Mouse (Mus musculus) heart, embryonic 13.5 days (tissue): ENCODE data around the gene Dlec1. TPM values are rescaled to one million over a fixed set of nuclear protein-coding genes. Genes with fewer than 3 reads are reported as not detected.

Experiments used
- ATAC-seq: fragments of 200-750 bp; cut with Nextera tagmentation; 2 replicates; pipeline ENCODE4 v1.8.0; 2017; ENCODE audit warnings: moderate TSS enrichment; ENCODE audit not compliant: insufficient number of reproducible peaks, low FRiP score, low TSS enrichment; ENCODE audit errors: extremely low read depth
- H3K27ac ChIP-seq: fragments of 300-500 bp; sonication (generic); replicated peaks from 2 replicates; pipeline ENCODE4 v1.5.1; 2015; ENCODE audit warnings: moderate library complexity, mild to moderate bottlenecking, inconsistent platforms
- H3K27me3 ChIP-seq: fragments of 300-500 bp; sonication (generic); replicated peaks from 2 replicates; pipeline ENCODE4 v1.6.1; 2015; ENCODE audit warnings: mild to moderate bottlenecking, inconsistent platforms
- H3K36me3 ChIP-seq: fragments of 300-500 bp; sonication (generic); 2 replicates; pipeline ENCODE4 v1.6.1; 2015; ENCODE audit warnings: mild to moderate bottlenecking, inconsistent platforms
- H3K4me1 ChIP-seq: fragments of 300-500 bp; sonication (generic); 2 replicates; pipeline ENCODE4 v1.6.1; 2015; ENCODE audit warnings: inconsistent platforms
- H3K4me2 ChIP-seq: fragments of 300-500 bp; sonication (generic); 2 replicates; pipeline ENCODE4 v1.6.1; 2015; ENCODE audit warnings: inconsistent platforms, mild to moderate bottlenecking, moderate library complexity
- H3K4me3 ChIP-seq: fragments of 300-500 bp; sonication (generic); 2 replicates; pipeline ENCODE4 v1.5.1; 2015; ENCODE audit warnings: moderate library complexity, mild to moderate bottlenecking, inconsistent platforms
- H3K9ac ChIP-seq: fragments of 300-500 bp; sonication (generic); 2 replicates; pipeline ENCODE4 v1.6.1; 2015; ENCODE audit warnings: inconsistent platforms, mild to moderate bottlenecking, moderate library complexity
- H3K9me3 ChIP-seq: fragments of 300-500 bp; sonication (generic); 2 replicates; pipeline ENCODE4 v1.6.1; 2016; ENCODE audit warnings: inconsistent platforms
- WGBS: fragments of 180-500 bp; shearing (Covaris S2); methylation state at CpG from one replicate; pipeline ENCODE4 v1.1.7; 2015; ENCODE audit warnings: mixed read lengths; 5-methylcytosine and 5-hydroxymethylcytosine counted together
- polyA plus RNA-seq: library from polyadenylated mRNA; unstranded; fragments of >200 nt; fragmentation: Nextera tagmentation; extraction: Ambion mirVana; gene quantifications from 2 replicates; pipeline ENCODE4 v1.2.1, GENCODE M21; 2015

Dlec1 gene
- polyA plus RNA-seq, 1 experiment from 2014 or later = 0.21 TPM

DNA sequence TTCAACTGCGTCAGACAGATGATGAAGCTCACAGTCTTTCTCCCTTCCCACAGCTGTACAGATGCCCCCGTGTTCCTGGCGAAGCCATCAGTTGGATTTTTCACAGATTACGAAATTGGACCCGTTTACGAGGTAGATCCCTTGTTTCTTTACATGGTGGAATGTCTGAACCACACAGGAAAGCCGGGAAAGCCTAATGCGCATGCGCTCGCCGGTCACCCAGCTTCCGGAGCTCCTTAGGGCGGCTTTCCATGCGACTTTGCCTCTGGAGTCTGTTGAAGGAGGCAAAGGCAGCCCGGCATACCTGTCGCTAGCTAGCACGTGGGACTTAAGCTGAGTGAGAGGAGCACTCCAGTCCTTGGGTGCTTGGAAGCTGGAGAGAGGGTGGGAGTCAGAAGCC, 12.6 kb downstream of the Dlec1 start:
- no peak overlapping the region for H3K9ac ChIP-seq
- no peak for ATAC-seq
- H3K9me3 ChIP-seq = no peaks in the 10 kb centered on the region
- no peaks in the 10 kb centered on the region for H3K36me3 ChIP-seq
- WGBS = 81% methylated on average over 17 of the region's 17 CpGs
- no peak overlapping the region for H3K27ac ChIP-seq
- H3K4me2 ChIP-seq = no peak overlapping the region
- no peak overlapping the region for H3K4me3 ChIP-seq
- H3K27me3 ChIP-seq = no peaks in the 10 kb centered on the region
- H3K4me1 ChIP-seq = peaks cover 6% of the 10 kb centered on the region; the same call in 1 of the 2 replicates

DNA sequence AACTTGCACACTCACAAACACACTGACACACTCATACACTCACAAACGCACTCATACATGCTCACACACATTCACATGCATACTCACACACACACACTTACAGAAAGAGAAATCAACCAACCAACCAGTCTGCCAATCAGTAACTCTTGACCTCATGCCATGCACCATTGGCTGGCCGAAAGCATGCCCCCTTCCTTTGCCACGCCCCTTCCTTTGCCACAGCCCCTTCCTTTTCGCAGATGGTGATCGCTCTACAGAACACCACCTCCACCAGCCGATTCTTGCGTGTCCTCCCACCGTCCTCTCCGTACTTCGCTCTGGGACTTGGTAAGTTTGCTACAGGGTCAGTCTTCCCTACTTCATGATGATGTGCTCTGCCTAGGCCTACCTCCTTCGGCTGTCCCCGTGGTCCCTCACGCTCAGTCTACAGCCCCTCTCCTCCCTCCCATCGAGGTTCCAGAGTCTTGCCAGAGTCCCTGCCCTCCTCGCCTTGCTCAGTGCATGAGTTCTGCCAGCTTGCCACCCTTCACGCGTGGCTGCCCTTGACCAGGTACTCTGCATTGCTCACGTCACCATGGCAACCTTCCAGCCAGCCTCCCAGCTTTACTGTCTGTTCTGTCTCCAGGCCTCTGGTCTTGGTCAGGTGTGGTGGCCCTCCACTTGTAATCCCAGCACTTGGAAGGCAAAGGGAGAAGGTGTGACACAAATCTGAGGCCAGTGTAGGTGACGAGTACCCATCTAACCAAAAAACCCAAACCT, 17.3 kb downstream of the Dlec1 start:
- no peak overlapping the region for H3K4me2 ChIP-seq
- no peak overlapping the region for H3K9ac ChIP-seq
- no peaks in the 10 kb centered on the region for H3K4me1 ChIP-seq
- WGBS = 87% methylated on average over 19 of the region's 19 CpGs
- no peaks in the 10 kb centered on the region for H3K9me3 ChIP-seq
- H3K36me3 ChIP-seq = no peaks in the 10 kb centered on the region
- no peaks in the 10 kb centered on the region for H3K27me3 ChIP-seq
- no peak for ATAC-seq
- no peak overlapping the region for H3K4me3 ChIP-seq
- no peak overlapping the region for H3K27ac ChIP-seq

DNA sequence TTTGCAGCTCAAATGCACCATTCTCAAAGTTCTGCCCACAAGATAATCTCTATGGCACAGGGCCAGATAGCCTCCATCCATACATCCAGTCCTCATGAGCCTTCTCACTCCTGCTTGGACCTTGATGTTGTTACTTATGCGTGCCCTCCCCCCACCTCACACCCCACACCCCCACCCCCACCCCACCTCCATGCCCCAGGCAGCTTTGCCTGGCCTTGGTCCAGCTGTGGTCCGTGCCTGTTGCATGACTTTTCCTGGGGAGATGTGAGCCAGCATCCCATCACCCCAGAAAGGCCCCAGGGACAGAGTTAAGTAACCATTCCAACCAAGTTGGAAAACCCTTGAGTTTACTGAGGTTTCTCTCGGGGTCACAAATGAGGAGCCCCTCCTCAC, 17.9 kb downstream of the Dlec1 start:
- Histone ChIP-seq H3K4me2 (no peak overlapping the region), H3K9me3 (no peaks in the 10 kb centered on the region), H3K4me3 (no peak overlapping the region), H3K27ac (no peak overlapping the region), H3K4me1 (no peaks in the 10 kb centered on the region), H3K36me3 (no peaks in the 10 kb centered on the region), H3K9ac (no peak overlapping the region), H3K27me3 (no peaks in the 10 kb centered on the region)
- ATAC-seq = no peak
- 60% methylated on average over 3 of the region's 3 CpGs for WGBS

DNA sequence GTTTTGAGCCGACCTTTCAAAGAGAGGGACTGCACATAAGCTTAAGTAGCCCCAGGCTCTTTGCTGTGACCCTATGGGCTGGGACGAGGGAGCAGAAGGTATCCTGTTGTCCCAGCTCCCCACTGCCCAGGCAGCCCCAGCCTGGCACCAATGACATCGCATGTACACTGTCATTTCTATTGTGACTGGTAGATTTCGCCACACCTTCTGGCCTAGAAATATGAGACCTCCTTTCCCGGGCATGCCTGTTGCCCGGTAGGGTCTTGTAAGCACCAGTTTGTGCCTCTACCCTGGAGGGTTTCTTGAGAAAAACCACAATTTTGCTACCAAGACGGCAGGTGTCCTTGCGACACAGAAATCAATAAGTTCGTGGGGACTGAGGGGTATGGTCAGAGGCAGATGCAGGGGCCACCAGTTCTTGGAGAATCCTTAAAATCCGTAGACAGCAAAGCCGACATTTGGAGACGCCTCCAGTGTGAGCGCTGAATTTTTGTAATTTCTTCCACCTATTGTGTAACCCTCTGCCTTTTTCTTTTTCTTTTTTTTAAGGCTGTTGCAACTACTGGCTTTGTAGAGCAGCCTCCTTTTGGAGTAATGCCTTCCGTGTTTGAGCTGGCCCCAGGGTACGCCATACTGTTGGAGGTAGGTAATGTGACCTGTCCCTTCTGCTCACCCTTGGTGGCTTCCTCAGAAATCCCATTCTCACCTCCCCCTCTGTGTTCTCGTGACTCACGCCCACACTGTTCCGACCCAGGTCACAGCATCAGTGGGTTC, 20.5 kb downstream of the Dlec1 start:
- WGBS = 77% methylated on average over 18 of the region's 18 CpGs
- no peaks in the 10 kb centered on the region for H3K4me1 ChIP-seq
- no peaks in the 10 kb centered on the region for H3K36me3 ChIP-seq
- no peak overlapping the region for H3K4me2 ChIP-seq
- no peak overlapping the region for H3K27ac ChIP-seq
- H3K27me3 ChIP-seq = no peaks in the 10 kb centered on the region; the same call in 1 of the 2 replicates
- ATAC-seq = no peak
- no peak overlapping the region for H3K9ac ChIP-seq
- H3K4me3 ChIP-seq = no peak overlapping the region
- H3K9me3 ChIP-seq = no peaks in the 10 kb centered on the region

DNA sequence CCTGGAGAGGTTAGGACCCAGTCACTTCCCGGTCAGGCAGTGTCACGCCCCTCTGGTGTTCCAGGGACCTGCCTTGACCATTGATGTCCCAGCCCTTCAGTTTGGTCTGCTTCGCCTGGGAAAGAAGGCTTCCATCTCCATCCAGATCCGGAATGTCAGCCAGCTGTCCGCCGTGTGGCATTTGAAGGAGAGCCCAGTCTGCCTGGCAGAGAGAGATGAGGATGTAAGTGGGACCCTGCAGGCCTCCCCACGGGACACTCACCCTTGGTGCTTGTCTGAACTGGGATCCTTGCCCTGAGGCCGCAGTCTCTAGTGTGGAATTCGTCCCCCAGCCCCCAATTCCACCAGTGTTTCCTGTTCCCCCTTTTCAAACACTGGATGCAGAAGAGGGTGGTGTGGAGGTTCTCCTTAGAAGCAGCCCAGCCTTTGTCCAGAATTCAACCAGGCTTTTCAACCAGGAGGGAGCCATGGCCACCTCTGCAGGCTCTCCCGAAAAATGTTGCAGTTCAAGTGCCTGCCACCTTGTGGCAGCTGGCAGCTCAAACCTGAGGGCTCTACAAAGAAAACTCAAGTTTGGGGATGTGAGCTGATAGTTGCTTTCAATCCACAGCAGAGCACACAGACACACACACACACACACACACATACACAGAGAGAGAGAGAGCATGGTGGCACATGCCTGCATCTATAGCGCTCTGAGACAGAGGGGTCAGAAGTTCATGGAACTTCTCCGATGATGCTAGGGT, 26.3 kb downstream of the Dlec1 start:
- Histone ChIP-seq H3K4me3 (no peak overlapping the region), H3K9me3 (no peaks in the 10 kb centered on the region), H3K27me3 (no peaks in the 10 kb centered on the region; the same call in 1 of the 2 replicates), H3K27ac (no peak overlapping the region), H3K4me2 (no peak overlapping the region), H3K4me1 (no peaks in the 10 kb centered on the region), H3K9ac (no peak overlapping the region), H3K36me3 (no peaks in the 10 kb centered on the region)
- 76% methylated on average over 12 of the region's 12 CpGs for WGBS
- ATAC-seq = no peak

DNA sequence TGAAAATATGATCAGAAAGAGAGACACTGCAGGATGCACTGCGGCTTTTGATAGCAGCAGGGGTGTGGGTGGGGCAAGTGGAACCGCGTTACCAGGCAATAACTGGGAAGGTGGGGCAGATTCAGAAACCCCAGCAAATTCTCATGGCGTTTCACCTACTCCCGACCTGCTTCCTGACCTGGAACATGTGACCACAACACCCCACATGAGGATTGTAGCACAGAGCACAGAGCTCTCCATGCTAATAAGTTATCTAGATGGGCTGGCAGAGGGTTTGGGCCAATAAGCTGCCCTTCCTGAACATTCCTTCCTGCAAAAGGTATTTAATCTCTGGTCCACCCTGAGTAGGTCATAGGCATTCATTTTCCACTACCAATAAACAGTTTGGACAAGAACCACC, 28.4 kb downstream of the Dlec1 start:
- Histone ChIP-seq H3K4me1 (no peaks in the 10 kb centered on the region), H3K27me3 (no peaks in the 10 kb centered on the region; the same call in 1 of the 2 replicates), H3K9ac (no peak overlapping the region), H3K4me2 (no peak overlapping the region), H3K4me3 (no peak overlapping the region), H3K36me3 (no peaks in the 10 kb centered on the region), H3K27ac (no peak overlapping the region), H3K9me3 (no peaks in the 10 kb centered on the region)
- no peak for ATAC-seq
- 53% methylated on average over 5 of the region's 5 CpGs for WGBS

DNA sequence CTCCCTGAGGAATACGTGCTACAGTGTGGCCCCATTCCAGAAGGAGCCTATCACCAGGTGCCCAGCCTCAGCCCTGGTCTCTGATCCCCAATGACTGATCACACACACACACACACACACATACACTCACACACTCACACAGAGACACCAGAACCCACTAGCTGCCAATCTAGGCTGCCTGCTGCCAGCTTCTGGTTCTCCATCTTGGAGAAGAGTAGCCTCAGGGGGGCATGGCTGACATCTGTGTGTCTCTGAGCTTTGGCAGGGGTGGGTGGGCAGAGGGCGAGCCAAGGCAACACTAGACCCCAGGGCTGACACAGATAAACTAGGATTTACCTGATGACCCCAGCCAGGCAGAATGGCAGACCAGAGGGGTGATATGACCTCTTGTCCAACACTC, 36.6 kb downstream of the Dlec1 start:
- WGBS = 71% methylated on average over 2 of the region's 2 CpGs

DNA sequence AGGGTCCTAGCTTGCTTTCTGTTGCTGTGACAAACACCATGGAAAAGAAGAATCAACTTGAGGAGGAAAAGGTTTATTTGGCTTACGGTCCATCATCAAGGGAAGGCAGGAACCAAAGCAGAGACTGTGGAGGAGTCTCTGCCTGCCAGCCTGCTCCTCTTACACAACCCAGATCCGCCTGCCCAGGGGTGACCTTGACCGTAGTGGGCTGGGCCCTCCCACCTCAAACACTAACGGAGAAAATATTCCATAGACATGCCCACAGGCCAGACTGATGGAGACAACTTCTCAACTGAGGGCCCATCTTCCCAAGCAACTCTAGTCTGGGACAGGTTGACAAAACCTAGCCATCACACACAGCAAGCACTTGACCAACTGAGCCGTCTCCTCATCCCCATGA, 39.8 kb downstream of the Dlec1 start:
- H3K9me3 ChIP-seq = no peaks in the 10 kb centered on the region
- no peak overlapping the region for H3K4me2 ChIP-seq
- H3K9ac ChIP-seq = no peak overlapping the region
- WGBS = 67% methylated on average over 5 of the region's 5 CpGs
- peaks cover 9% of the 10 kb centered on the region; the same call in 1 of the 2 replicates for H3K4me1 ChIP-seq
- no peak for ATAC-seq
- H3K27ac ChIP-seq = no peak overlapping the region
- no peaks in the 10 kb centered on the region for H3K36me3 ChIP-seq
- no peaks in the 10 kb centered on the region for H3K27me3 ChIP-seq
- no peak overlapping the region for H3K4me3 ChIP-seq

More for the DNA sequence above, 36.6 kb downstream of the Dlec1 start:
- no peak overlapping the region for H3K9ac ChIP-seq
- no peak overlapping the region for H3K4me3 ChIP-seq
- H3K4me2 ChIP-seq = no peak overlapping the region
- H3K27ac ChIP-seq = no peak overlapping the region
- H3K4me1 ChIP-seq = peaks cover 9% of the 10 kb centered on the region; the same call in 1 of the 2 replicates
- no peak for ATAC-seq
- H3K36me3 ChIP-seq = no peaks in the 10 kb centered on the region
- H3K27me3 ChIP-seq = no peaks in the 10 kb centered on the region
- no peaks in the 10 kb centered on the region for H3K9me3 ChIP-seq

DNA sequence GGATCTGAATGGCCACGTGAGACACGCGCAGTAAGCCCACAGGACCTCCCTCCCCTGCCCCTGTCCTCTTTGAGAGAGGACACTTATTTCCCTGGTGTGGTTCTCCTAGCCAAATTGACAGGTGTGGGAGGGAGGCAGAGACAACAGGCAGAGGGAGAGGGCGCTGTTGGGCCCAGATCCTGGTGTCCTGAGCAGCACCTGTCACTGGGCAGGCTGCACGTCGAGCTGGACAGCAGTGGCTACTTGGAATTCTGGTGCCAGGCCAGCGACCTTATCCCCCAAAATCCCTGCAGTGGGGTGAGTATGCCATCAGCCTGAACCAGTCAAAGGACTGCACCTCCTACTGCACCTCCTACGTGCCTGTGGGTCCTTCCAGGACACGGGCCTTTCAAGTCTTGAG, 41.1 kb downstream of the Dlec1 start:
- Histone ChIP-seq H3K4me2 (no peak overlapping the region), H3K9me3 (no peaks in the 10 kb centered on the region), H3K9ac (no peak overlapping the region), H3K4me3 (no peak overlapping the region), H3K4me1 (peaks cover 3% of the 10 kb centered on the region; the same call in 1 of the 2 replicates), H3K27ac (no peak overlapping the region), H3K27me3 (no peaks in the 10 kb centered on the region), H3K36me3 (no peaks in the 10 kb centered on the region)
- ATAC-seq = no peak
- WGBS = 55% methylated on average over 9 of the region's 9 CpGs

DNA sequence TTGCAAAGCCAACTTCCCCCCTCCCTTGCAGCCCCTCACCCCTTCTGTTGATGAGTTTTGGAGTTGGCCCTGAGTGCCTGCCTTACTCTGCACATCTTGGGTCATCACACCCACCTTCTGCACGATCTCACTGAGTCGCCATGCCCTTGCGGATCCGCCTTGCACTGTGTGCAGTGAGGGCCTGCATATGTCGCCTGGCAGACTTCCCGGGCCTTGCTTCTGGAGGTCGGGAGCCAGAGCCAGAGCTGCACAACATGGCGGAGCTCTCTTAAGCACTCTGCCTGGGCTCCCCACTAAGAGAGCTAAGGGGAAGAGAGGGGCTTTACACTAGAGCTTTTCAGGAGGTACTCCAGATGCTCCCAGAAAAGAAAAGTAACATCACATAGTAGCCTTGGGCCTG, 42.4 kb downstream of the Dlec1 start:
- 69% methylated on average over 8 of the region's 8 CpGs for WGBS
- ATAC-seq = no peak

DNA sequence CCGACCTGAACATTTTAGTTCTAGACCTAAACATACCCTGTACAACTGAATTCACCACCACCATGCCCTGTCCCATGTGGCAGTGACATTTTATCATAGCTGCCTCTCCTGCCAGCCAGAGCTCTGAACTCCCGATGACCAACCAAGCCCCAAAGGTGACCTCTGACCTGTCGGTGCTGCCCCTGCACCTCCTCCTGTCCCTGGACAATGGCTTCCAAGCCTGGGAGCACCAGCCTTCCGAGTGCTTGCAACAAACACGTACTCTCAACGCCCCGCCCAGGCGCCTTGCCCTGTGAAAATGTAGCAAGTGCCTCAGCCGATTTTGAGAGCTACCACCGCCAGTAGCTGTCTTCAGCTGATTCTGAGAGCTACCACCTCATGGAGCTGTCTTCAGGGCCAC, 42.9 kb downstream of the Dlec1 start:
- Histone ChIP-seq H3K4me2 (no peak overlapping the region), H3K4me1 (no peaks in the 10 kb centered on the region), H3K9ac (no peak overlapping the region), H3K4me3 (no peak overlapping the region), H3K9me3 (no peaks in the 10 kb centered on the region), H3K36me3 (no peaks in the 10 kb centered on the region), H3K27me3 (no peaks in the 10 kb centered on the region), H3K27ac (no peak overlapping the region)
- ATAC-seq = no peak
- WGBS = 56% methylated on average over 10 of the region's 10 CpGs

More for the DNA sequence above, 42.4 kb downstream of the Dlec1 start:
- no peak overlapping the region for H3K4me3 ChIP-seq
- no peak overlapping the region for H3K9ac ChIP-seq
- no peaks in the 10 kb centered on the region for H3K9me3 ChIP-seq
- H3K27ac ChIP-seq = no peak overlapping the region
- H3K4me1 ChIP-seq = peaks cover 2% of the 10 kb centered on the region; the same call in 1 of the 2 replicates
- H3K36me3 ChIP-seq = no peaks in the 10 kb centered on the region
- H3K4me2 ChIP-seq = no peak overlapping the region
- no peaks in the 10 kb centered on the region for H3K27me3 ChIP-seq
